Mouse (Mus musculus) urinary bladder, postnatal 10 days (tissue): ENCODE measurements around the gene Zfp384.
"Not testable (repeated sequence)": the region's sequence is repeated elsewhere in the genome, so short reads cannot be mapped to it uniquely, and the experiment has no call there.

Experiments used
- DNase-seq: peaks from one replicate; pipeline ENCODE4 v3.0.0; 2022; ENCODE audit warnings: low spot score

Gene Zfp384

DNA sequence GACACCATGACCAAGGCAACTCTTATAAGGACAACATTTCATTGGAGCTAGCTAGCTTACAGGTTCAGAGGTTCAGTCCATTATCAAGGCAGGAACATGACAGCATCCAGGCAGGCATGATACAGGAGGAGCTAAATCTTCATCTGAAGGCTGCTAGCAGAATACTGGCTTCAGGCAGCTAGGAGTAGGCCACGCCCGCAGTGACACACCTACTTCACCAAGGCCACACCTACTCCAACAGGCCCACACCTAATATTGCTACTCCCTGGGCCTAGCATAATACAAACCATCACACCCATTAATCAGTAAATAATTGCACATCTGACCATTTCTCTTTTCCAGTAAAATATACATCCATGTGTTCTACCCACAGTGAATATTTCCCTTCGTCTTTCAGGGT lies 8.7 kb downstream of the Zfp384 start:
- DNase-seq: no peak

DNA sequence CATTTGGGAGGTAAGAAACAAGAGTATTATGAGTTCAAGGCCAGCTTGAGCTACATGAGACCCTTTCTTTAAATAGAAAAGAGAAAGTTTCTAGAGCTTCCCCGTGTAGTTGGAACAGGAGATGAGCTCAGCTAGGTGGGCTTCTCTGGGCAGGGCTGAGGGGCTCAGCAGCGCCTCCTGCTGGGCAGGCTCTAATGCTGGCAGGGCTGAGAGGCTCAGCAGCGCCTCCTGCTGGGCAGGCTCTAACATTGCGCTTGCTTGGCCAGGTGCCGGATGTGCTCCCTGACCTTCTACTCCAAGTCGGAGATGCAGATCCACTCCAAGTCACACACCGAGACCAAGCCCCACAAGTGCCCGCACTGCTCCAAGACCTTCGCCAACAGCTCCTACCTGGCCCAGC lies 21.6 kb downstream of the Zfp384 start:
- DNase-seq: not testable (repeated sequence)

DNA sequence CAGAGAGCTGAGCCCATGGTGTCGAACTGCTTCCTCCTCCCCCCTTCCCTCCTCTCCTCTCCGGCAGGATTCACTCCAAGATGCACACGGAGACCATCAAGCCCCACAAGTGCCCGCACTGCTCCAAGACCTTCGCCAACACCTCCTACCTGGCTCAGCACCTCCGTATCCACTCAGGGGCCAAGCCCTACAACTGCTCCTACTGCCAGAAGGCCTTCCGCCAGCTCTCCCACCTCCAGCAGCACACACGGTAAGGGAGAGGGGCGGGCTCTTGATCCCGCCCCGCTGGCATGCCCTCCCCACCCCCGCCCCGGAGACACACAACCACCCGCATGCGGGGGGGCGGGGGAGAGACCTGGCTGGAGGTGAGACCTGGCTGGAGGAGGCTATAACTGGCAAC lies 22.7 kb downstream of the Zfp384 start:
- no peak for DNase-seq

DNA sequence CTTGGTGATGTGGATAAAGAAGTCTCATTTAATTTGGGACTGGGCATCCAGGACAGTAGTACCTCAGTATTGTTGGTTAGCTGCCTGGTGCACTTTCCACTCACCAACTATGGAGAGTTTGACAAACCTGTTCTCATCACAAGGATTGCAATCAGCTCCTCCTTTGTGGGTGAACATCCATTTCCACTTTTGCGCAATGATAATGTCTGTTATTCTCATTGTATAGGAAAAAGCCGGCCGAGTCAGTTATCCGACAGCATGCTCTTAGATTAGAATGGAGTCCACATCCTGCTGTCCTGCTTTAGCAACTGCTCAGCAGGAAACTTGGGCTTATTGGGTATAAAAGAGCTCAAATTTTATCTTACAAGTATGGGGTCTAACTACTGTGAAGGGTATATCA lies 29.7 kb downstream of the Zfp384 start:
- DNase-seq: no peak

DNA sequence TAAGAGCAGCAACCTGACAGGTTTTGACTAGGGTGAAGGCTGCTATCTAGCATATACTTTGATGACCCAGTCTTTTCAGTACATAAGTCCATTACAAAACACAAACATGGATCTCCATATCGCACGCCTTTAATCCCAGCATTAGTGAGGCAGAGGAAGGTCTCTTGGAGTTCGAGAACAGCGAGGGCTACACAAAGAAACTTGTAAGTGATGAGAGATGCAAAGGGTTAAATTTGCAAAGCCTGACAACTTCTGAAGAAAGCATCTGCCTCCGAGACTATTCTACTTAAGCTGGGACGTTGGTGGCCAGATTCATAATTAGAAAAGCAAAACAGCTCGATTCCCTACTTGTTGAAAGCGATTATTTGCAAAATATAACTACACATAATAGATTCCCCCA lies 30.2 kb downstream of the Zfp384 start:
- no peak for DNase-seq

DNA sequence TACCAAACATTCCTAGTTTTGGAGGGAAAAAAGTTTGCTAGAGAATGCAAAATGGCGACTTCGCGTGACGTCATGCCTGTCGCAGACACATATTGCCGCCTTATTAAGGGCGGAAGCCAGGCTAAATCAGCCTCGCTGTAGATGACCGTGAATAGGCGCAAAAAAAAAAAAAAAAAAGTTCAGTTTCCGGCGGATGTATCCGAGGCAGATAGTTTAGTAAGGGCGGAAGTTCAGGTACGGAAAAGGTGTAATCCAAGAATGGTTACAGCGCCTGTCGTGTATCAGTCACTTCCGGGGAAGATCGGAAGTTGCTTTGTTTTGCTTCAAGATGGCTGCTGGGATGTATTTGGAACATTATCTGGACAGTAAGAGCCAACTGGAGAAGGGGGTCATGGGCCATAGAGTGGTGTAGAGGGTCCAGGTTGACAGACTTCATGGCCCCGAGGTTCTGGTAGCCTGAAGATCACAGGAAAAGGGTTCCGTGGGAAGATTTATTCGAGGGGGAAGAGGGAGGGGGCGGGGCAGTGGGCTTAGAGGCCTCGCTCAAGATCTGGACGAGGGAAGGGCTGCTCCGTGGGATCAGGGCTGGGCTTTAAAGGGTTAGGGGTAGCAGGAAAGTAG lies 30.7 kb downstream of the Zfp384 start, which contains the start of gene Ing4:
TSS of gene Ing4 (plus strand) at position 228 of the 621 bp plus-strand sequence.
- DNase-seq: peak; percentile 64

DNA sequence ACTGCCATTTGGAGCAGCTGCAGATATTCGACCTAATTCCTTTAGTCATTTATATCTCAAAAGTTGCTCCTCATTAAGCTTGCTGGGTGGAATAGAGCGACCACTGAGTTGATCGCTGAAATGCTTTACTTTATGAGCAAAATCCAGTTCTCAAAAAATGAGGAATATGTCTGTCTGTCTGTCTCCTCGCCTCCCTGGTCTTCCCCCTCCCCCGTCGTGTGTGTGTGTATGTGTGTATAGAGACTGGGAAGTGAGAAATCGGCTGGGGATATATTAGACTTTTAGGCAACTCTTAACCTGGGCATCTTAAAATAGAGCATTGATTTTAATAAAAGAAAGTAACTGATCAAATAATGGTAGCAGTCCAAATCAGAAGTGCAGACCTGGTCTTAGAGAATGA lies 31.3 kb downstream of the Zfp384 start:
- no peak for DNase-seq

DNA sequence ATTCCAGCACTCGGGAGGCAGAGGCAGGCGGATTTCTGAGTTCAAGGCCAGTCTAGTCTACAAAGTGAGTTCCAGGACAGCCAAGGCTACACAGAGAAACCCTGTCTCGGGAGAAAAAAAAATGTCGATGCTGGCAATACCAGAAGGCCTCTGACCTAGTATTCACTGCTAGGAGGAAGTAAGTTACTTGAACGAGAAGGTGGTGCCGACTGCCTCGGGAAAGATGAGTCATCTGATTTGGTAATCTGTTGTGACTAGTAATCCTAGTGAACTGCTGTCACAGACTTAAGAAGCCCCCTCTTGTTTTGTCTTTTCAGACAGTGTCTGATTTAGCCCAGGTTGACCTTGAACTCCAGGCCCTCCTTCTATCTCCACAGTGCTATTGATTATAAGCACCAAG lies 32.1 kb downstream of the Zfp384 start:
- no peak for DNase-seq

DNA sequence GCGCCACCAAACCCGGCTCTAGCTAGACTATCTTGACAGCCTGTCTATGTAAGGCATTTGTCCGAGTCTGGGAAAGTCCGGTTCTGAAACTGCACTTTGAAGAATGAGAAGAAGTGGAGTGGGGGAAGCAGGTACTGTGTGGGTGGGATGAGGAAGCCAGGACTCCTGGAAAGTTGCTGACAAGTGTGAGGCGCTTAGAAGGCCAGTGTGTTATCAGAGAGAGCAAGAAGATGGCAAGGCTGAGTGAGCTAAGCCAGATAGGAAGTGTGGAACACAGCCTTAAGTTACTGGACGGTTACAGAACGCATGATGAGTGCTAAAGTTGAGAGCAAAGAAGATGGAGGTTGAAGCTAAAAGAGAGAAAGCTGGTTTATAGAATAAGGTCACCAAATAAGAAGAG lies 33.1 kb downstream of the Zfp384 start:
- DNase-seq: no peak

DNA sequence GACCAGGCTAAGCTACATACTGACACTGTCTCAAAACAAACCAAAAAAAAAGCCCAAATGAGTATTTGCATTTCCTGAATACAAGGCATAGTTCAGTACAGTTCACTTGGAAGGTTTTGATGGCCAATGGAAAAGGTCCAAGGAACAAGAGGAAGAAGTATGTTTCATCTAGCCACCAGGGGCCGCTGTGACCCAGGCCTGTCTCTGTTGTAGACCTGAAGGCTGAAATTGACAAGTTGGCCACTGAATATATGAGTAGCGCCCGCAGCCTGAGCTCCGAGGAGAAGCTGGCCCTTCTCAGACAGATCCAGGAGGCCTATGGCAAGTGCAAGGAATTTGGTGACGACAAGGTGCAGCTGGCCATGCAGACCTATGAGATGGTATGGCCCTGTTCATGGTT lies 37.7 kb downstream of the Zfp384 start:
- no peak for DNase-seq

DNA sequence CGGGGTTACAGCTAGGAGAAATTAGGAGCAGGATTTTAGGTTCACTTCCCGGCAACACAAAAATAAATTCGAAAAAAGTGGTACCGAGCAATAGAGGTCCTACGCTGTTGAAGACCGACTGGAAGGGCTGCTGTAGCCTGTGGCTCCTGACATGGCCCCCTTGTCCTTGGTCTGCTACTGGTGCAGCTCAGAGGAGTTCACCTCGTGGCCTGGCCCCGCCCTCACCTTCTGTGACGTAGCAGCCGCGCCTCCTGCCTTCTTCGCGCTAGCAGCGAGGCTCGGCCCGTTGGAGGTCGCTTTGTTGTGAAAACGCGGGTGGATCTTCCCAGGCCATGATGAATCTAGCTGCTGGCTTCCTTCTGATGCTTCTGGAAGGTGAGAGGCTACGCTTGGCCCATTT lies 40.7 kb downstream of the Zfp384 start, which contains the start of gene Acrbp:
TSS of gene Acrbp (plus strand) at position 12 of the 400 bp plus-strand sequence.
- no peak for DNase-seq

DNA sequence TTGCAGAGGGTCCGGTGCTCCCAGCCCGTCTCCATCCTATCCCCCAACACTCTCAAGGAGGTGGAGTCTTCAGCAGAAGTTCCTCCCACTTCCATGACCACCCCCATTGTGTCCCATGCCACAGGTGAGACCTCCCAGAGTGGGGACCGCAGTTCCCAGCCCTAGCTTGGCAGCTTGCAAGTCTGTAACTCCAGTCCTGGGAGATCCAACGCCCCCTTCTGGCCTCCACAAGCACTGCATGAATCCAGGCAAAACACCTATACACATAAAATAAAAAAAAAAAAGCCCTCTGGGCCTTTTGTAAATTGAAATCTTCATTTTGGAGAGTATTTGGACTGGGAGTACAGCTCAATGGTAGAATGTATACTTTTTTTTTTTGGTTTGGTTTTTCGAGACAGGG lies 42.3 kb downstream of the Zfp384 start:
- no peak for DNase-seq

DNA sequence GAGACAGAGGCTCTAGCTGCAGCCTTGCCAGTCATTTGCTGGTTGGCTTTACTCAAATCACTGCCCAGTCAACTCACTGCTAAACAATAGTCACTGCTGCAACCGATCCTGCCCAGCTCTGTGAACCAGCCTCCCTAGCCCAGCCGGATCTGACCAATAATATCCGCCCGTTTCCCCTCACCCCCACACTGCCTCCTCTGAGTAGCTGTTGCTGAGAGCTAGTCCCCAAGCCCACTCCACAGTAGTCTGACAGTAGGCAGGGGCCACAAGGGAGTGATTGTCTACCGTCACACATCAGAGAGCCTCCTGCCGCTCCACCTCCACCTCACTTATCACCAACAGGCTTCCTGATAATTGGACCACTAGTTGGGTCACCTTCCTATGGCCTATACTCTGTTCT lies 52.5 kb downstream of the Zfp384 start:
- no peak for DNase-seq

DNA sequence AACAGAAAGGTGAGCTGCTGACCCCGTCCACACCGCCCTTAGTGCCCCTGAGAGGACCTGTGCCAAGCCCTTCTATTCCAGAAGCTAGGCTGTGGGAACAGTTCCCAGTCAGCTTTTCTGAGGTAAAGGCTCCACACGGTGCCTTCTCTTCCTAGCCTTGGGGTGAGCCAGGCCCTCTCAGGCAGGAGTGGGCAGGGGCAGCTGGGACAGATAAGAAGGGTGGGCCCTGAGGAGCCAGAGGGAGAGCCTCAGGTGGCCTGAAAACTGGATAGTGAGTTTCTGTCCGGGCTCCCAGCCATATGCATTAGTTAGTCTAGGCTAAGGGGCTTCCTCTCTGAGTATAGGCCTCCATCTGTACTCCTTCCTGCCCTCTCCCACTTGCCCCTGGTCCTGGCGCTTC lies 53.6 kb downstream of the Zfp384 start:
- DNase-seq: no peak

DNA sequence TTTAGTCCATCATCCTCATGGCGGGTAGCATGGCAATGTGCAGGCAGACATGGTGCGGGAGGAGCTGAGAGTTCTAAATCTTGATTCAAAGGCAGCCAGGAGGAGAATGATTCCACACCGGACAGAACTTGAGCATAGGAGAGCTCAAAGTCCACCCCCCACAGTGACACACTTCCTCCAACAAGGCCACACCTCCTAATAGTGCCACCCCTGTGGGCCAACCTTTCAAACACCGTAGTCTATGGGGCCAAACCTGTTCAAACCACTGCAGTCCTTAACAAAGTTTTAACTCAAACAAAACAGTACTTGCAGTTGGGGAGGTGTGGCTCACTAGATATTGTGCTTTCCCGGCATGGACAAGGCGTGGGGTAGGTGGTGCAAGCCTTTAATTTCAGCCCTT lies 55.0 kb downstream of the Zfp384 start:
- DNase-seq: no peak

DNA sequence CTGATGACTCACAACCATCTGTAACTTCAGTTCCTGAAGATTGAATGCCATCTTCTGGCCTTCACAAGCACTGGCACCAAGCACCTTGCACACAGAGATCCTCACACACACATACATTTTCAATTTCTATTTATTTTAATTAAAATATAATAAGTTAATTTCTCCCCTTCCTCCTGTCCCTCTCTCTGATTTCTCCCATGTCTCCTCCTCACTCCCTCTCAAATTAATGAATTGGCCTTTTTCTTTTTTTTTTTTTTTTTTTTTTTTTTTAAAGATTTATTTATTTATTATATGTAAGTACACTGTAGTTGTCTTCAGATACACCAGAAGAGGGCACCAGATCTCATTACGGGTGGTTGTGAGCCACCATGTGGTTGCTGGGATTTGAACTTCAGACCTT lies 56.3 kb downstream of the Zfp384 start:
- DNase-seq: not testable (repeated sequence)

DNA sequence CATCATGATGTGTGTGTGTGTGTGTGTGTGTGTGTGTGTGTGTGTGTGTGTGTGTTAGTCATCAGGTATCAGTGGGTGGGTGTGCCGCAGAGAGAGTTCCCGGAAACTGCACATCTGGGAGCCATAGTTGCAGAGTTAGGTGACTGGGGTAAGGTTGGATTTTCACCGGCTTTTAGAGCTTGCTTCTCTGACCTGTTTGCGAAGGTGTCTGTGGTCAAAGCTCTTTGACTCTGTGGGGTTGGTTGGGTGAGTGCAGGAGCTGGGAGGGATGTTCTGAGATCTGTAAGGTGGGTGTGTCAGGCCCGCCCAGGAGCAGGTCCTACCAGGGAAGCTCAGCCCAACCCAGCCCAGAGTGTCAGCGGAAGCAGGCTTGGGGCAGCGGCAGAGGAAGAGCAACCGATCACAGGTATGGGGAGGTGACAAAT lies 58.6 kb downstream of the Zfp384 start, which contains the start of gene Lpar5:
TSS of gene Lpar5 (plus strand) at position 350 of the 425 bp plus-strand sequence.
- no peak for DNase-seq

DNA sequence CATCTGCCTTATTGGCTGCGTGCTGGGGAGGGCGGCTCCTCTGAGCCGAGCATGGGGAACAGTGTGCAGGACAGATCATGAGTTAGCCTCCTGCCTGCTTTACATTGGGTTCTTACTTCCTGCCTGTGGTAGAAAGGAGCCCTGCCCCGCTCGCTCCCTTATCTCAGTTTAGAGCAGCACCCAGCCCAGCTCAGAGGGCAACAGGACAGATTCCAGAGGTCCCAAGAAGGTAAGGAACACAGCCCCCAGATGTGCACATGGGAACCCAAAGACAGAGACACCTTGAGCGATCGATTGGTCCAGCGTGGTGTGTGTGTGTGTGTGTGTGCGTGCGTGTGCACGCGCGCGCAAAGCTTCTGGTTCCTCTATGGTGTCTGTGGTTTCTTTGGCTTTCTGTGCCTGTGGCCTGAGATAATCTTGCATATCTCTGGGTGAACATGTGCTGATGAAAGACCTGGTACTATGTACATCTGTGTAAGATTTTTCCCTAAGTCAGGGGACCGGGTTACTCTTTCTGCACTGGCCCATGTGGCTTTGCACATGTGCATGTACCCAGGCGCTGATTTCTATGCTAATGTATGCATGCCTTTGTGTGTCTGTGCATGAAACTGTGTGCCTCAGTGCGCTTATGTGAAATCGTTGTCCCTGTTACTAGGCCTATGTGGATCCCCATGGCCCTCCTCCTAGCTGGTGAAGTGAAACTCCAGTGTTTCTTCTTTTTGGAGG lies 62.4 kb downstream of the Zfp384 start:
- no peak for DNase-seq

DNA sequence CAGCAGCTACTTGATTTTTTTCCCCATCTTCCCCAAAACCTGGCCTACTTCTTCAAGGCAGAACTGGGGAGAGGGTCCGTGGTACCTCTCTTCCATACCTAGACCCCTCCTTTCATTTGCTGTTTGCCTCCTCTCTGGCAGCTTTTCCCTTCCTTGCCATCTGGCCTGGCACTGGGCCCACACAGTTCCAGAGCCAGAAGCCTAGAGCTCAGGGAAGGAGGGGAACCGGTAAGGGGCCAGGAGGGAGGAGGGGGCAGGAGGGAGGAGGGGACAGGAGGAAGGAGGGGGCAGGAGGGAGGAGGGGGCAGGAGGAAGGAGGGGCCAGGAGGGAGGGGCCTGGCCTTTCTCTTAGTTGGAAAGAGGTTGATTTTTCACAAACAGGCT lies 62.9 kb downstream of the Zfp384 start:
- DNase-seq: no peak

DNA sequence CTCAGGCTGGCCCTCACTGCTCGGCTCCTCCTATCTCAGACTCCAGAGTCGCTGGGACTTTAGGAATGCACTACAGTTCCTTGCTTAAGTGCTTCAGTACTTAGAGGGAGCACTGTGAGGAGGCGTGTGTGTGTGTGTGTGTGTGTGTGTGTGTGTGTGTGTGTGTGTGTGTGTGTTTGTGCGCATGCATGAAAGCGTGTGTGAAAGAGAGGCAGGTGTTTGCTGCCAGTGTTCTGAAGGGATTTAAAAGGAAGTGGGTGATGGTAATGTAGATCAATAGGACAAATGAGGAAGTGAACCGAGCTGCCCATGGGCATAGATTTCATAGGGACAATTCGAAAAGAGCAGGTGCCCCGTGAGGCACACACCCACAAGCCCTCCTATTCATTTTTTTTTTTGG lies 64.9 kb downstream of the Zfp384 start:
- no peak for DNase-seq

DNA sequence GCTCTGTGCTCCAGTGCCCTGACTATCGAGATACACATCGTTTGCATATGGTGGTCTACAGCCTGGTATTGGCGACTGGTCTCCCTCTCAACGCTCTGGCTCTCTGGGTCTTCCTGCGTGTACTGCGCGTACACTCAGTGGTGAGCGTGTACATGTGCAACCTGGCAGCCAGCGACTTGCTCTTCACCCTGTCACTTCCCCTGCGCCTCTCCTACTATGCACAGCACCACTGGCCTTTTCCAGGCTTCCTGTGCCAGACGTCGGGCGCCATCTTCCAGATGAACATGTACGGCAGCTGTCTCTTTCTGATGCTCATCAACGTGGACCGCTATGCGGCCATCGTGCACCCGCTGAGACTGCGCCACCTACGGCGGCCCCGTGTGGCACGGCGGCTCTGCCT lies 72.4 kb downstream of the Zfp384 start:
- DNase-seq: no peak

DNA sequence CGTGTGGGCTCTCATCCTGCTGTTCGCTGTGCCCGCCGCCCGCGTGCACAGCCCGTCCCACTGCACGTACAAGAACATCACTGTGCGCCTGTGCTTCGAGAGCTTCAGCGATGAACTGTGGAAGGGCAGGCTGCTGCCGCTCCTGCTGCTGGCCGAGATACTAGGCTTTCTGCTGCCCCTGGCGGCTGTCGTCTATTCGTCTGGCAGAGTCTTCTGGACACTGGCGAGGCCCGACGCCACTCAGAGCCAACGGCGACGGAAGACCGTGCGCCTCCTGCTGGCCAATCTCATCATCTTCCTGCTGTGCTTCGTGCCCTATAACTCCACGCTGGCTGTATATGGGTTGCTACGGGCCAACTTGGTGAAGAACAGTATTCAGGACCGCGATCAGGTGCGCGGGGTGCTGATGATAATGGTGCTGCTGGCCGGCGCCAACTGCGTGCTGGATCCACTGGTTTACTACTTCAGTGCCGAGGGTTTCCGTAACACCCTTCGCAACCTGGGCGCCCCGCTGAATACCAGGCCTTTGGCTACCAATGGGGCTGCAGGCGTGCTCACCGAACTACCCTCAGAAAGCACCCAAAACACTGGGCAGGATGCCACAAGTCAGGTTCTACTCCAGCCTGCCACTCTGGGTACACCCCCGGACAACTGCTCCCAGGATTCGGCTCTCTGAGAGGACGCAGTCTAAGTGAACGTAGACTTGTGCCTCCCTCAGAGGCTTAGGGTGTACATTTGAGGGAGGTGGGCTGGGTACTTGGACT lies 73.0 kb downstream of the Zfp384 start:
- DNase-seq: peak; percentile 68

DNA sequence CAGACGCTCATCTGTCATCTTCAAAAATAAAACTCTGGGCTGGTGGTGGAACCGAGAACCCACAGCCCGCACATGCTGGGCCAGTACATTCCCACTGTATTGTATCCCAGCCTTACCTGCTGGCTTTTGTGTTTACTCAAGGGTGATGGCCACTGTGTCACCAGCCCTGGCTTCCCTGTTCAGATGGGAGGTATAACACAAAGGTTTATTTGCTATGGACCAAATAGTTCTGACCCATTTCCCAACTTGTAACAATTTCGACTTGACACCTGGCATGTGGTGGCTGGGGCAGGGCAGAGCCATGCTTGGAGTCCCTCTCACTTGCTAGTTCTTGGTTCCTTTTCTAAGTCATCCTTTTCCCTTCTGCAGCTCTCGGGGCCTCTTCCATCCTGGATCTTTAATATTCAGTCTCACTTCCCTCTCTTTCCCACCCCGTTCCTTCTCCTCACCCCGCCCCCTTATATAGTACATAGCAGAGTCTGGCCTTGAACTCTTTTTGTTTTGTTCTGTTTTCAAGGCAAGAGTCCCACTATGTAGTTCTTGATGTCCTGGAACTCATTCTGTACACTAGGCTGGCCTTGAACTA lies 73.9 kb downstream of the Zfp384 start:
- DNase-seq: no peak
